Comparison of ENCODE assay signal across 10 mouse cellular contexts in genomic region chrX:77808602-77809001, GRCm38 (mm10). TPM values are rescaled to one million over a fixed set of nuclear protein-coding genes. Genes with fewer than 3 reads are reported as not detected.
A peak's percentile ranks its signal among the peaks of the same experiment; 100 is the strongest.
DNase-seq lines count a peak whose midpoint lies in the region; ATAC-seq and TF ChIP-seq lines count a peak whose summit lies in the region.
"Had no signal": no experiment of that assay in that cellular context is flagged by ENCODE, and none has a peak within 500 bp of the region (broad histone marks: within the 10 kb centered on the region; RNA-seq: fewer than 3 reads in every experiment).

No protein-coding gene starts in this region.

- no peak overlapping the region for H3K27ac ChIP-seq in kidney, embryonic 14.5 days (ENCODE audit: low read depth, low read length)
- H3K27ac ChIP-seq: limb, embryonic 15.5 days had no signal

- peak; percentile 18 for DNase-seq in kidney, adult 11 months
- DNase-seq in B cell, adult 2 months: peak; percentile 57 to 58
- DNase-seq in G1E (ENCODE audit: low spot score): no peak
- peak; percentile 59 for DNase-seq in embryo, embryonic 10.5 days (ENCODE audit: low spot score)
- DNase-seq in kidney, postnatal 36 days: peak; percentile 36 to 73
- DNase-seq in ovary, postnatal 36 days (ENCODE audit: low spot score): peak; percentile 20
- DNase-seq in c-Kit-positive CD71-positive TER-119-positive erythroid progenitor cells, embryonic 14.5 days (ENCODE audit: low spot score): no peak

- H3K9ac ChIP-seq in kidney, embryonic 14.5 days (ENCODE audit: low read depth, low read length): no peak overlapping the region
- H3K9ac ChIP-seq: limb, embryonic 15.5 days had no signal

- H3K9me3 ChIP-seq in kidney, embryonic 14.5 days (ENCODE audit: control insufficient read depth, low read length): no peaks in the 10 kb centered on the region
- H3K9me3 ChIP-seq in G1E (replicated peaks): no peaks in the 10 kb centered on the region
- H3K9me3 ChIP-seq: limb, embryonic 15.5 days had no signal

- WGBS in kidney, embryonic 14.5 days: 21% methylated on average over 2 of the region's 2 CpGs

- H3K36me3 ChIP-seq in kidney, embryonic 14.5 days (ENCODE audit: control insufficient read depth, insufficient read depth, low read length): no peaks in the 10 kb centered on the region
- H3K36me3 ChIP-seq in G1E (replicated peaks): no peaks in the 10 kb centered on the region
- H3K36me3 ChIP-seq: limb, embryonic 15.5 days had no signal

- no peak overlapping the region for H3K4me3 ChIP-seq in kidney, embryonic 14.5 days (ENCODE audit: low read length)
- no peak overlapping the region for H3K4me3 ChIP-seq in G1E (ENCODE audit: low read depth, low read length)
- H3K4me3 ChIP-seq: limb, embryonic 15.5 days had no signal

- no peak overlapping the region for H3K4me2 ChIP-seq in kidney, embryonic 14.5 days (replicated peaks; ENCODE audit: low read depth, low read length)
- H3K4me2 ChIP-seq: limb, embryonic 15.5 days had no signal

- no peaks in the 10 kb centered on the region for H3K27me3 ChIP-seq in kidney, embryonic 14.5 days (ENCODE audit: control insufficient read depth, insufficient read depth, low read length)
- no peaks in the 10 kb centered on the region for H3K27me3 ChIP-seq in G1E (ENCODE audit: insufficient read depth, low read length)
- H3K27me3 ChIP-seq: limb, embryonic 15.5 days had no signal

- no peaks in the 10 kb centered on the region for H3K4me1 ChIP-seq in kidney, embryonic 14.5 days (ENCODE audit: control insufficient read depth, insufficient read depth, low read length)
- no peaks in the 10 kb centered on the region for H3K4me1 ChIP-seq in G1E (ENCODE audit: insufficient read depth, low read depth, low read length)
- H3K4me1 ChIP-seq: limb, embryonic 15.5 days had no signal

- ATAC-seq in kidney, embryonic 14.5 days (ENCODE audit: low FRiP score, low TSS enrichment): no peak
- peak; percentile 22; the same call in 1 of the 2 replicates for ATAC-seq in G1E (ENCODE audit: extremely low read depth, insufficient number of reproducible peaks, low FRiP score, poor library complexity, severe bottlenecking)

- 0 out of 2 replicates have a peak, but pooled peaks have one; percentile 20 for TF ChIP-seq CTCF in G1E (IDR thresholded peaks at IDR 0.05; ENCODE audit: low read depth, low read length)

RNA-seq across cellular contexts. Expression of gene Prkx, which starts 12.5 kb away (rescaled TPM):
- polyA plus RNA-seq in kidney, embryonic 14.5 days (2014; fragmentation: Nextera tagmentation; extraction: Ambion mirVana): 12.6 and 16.7 TPM in 2 replicates
- total RNA-seq in G1E (2014; fragmentation: Nextera tagmentation) (21.4 and 22.4 TPM in 2 replicates), G1E (2017) (11.7 and 11.8 TPM in 2 replicates)
- 8.3 and 9.6 TPM in 2 replicates for polyA plus RNA-seq in G1E (2012)

RNA-seq across cellular contexts. Expression of gene Pbsn, which starts 44.8 kb away (rescaled TPM):
- not detected in 2 replicates for polyA plus RNA-seq in kidney, embryonic 14.5 days (2014; fragmentation: Nextera tagmentation; extraction: Ambion mirVana)
- total RNA-seq in G1E (2014; fragmentation: Nextera tagmentation) (not detected in 2 replicates), G1E (2017) (not detected in 2 replicates)
- not detected in 2 replicates for polyA plus RNA-seq in G1E (2012)
- polyA plus RNA-seq: limb, embryonic 15.5 days; stomach, embryonic 14.5 days had no signal

RNA-seq across cellular contexts. Expression of gene Gm14744, which starts 56.0 kb away (rescaled TPM):
- polyA plus RNA-seq in kidney, embryonic 14.5 days (2014; fragmentation: Nextera tagmentation; extraction: Ambion mirVana): not detected in 2 replicates
- not detected in 2 replicates for total RNA-seq in G1E (2014; fragmentation: Nextera tagmentation)
- total RNA-seq in G1E (2017): not detected in 2 replicates
- polyA plus RNA-seq in G1E (2012): not detected in 2 replicates
- polyA plus RNA-seq: limb, embryonic 15.5 days; stomach, embryonic 14.5 days had no signal

Comparison
In these comparisons a context has a peak if more than half of its experiments do, and no peak if none do; other contexts are left out.
1. DNase-seq: peak in kidney, adult 11 months (single experiment), B cell, adult 2 months (2 of 2), embryo, embryonic 10.5 days (single experiment), kidney, postnatal 36 days (2 of 2) and ovary, postnatal 36 days (single experiment); none in G1E (single experiment) and c-Kit-positive CD71-positive TER-119-positive erythroid progenitor cells, embryonic 14.5 days (single experiment).